Mouse (Mus musculus) lung, embryonic 16.5 days (tissue): ENCODE data around the gene Med4. TPM values are rescaled to one million over a fixed set of nuclear protein-coding genes. Genes with fewer than 3 reads are reported as not detected.

ENCODE experiments used
- ATAC-seq: fragments of 200-750 bp; cut with Nextera tagmentation; 2 replicates; pipeline ENCODE4 v1.8.0; 2017; ENCODE audit warnings: low read depth, mild to moderate bottlenecking, moderate library complexity
- H3K27ac ChIP-seq: fragments of 300-500 bp; sonication (generic); 2 replicates; pipeline ENCODE4 v1.5.1; 2014; ENCODE audit warnings: mild to moderate bottlenecking, control low read depth, low read length
- H3K27me3 ChIP-seq: fragments of 300-500 bp; sonication (generic); 2 replicates; pipeline ENCODE4 v1.6.1; 2014; ENCODE audit warnings: low read depth, low read length, mixed read lengths; ENCODE audit not compliant: control insufficient read depth, insufficient read depth
- H3K36me3 ChIP-seq: fragments of 300-500 bp; sonication (generic); 2 replicates; pipeline ENCODE4 v1.6.1; 2014; ENCODE audit warnings: low read length; ENCODE audit not compliant: control insufficient read depth, insufficient read depth
- H3K4me1 ChIP-seq: fragments of 300-500 bp; sonication (generic); replicated peaks from 2 replicates; pipeline ENCODE4 v1.6.1; 2014; ENCODE audit warnings: low read length, mixed read lengths; ENCODE audit not compliant: control insufficient read depth, insufficient read depth
- H3K4me2 ChIP-seq: fragments of 300-500 bp; sonication (generic); 2 replicates; pipeline ENCODE4 v1.6.1; 2014; ENCODE audit warnings: low read depth, low read length, control low read depth
- H3K4me3 ChIP-seq: fragments of 300-500 bp; sonication (generic); 2 replicates; pipeline ENCODE4 v1.5.1; 2014; ENCODE audit warnings: mild to moderate bottlenecking, low read length, control low read depth
- H3K9ac ChIP-seq: fragments of 300-500 bp; sonication (generic); 2 replicates; pipeline ENCODE4 v1.6.1; 2014; ENCODE audit warnings: low read length, control low read depth
- H3K9me3 ChIP-seq: fragments of 300-500 bp; sonication (generic); 2 replicates; pipeline ENCODE4 v1.6.1; 2016; ENCODE audit warnings: low read length; ENCODE audit not compliant: control insufficient read depth
- WGBS: fragments of 180-500 bp; shearing (Covaris S2); extraction: QIAGEN DNeasy Blood & Tissue Kit; methylation state at CpG from one replicate; pipeline ENCODE4 v1.1.7; 2014; 5-methylcytosine and 5-hydroxymethylcytosine counted together
- polyA plus RNA-seq: library from polyadenylated mRNA; unstranded; fragments of >200 nt; fragmentation: Nextera tagmentation; extraction: Ambion mirVana; gene quantifications from 2 replicates; pipeline ENCODE4 v1.2.1, GENCODE M21; 2015

Gene Med4
- polyA plus RNA-seq, 1 experiment from 2014 or later: 91.1 TPM

DNA sequence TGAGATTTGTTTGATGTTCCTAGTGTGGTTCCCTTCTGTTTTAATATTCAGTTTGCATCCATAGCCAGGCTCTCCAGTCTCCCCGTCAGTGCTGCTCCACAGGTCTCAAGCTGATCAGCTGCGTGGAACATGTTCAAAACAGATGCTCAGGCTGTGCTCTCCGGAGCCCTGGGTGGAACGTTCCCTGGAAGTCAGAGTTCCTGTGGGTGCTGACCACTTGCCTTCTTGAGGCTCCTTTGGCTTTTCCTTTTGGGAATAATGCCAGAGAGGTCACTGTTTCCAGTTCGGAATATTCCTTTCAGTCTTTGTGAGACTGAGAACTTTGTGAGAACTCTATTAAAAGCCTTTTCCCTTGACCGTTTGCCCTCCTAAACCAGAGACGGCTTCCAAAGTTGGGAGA, 34.3 kb upstream of the Med4 start:
- H3K4me3 ChIP-seq: no peak overlapping the region
- H3K27ac ChIP-seq: no peak overlapping the region
- WGBS: 54% methylated on average over 7 of the region's 7 CpGs
- ATAC-seq: no peak
- no peak overlapping the region for H3K4me2 ChIP-seq
- H3K9me3 ChIP-seq: no peaks in the 10 kb centered on the region
- H3K36me3 ChIP-seq: no peaks in the 10 kb centered on the region
- no peaks in the 10 kb centered on the region for H3K27me3 ChIP-seq
- H3K4me1 ChIP-seq: peaks cover 15% of the 10 kb centered on the region
- no peak overlapping the region for H3K9ac ChIP-seq

- H3K4me2 ChIP-seq: no peak overlapping the region
- WGBS: 81% methylated on average over 8 of the region's 8 CpGs
- no peak for ATAC-seq
- H3K27ac ChIP-seq: no peak overlapping the region
- H3K27me3 ChIP-seq: no peaks in the 10 kb centered on the region
- H3K36me3 ChIP-seq: no peaks in the 10 kb centered on the region
- H3K9ac ChIP-seq: no peak overlapping the region
- no peaks in the 10 kb centered on the region for H3K9me3 ChIP-seq
- H3K4me3 ChIP-seq: no peak overlapping the region
- H3K4me1 ChIP-seq: peaks cover 15% of the 10 kb centered on the region
Measured at GRCm38 (mm10) chr14:73476361-73476934, 33.4 kb upstream of the Med4 start.

GRCm38 (mm10) chr14:73477077-73477476, 32.7 kb upstream of the Med4 start:
- H3K4me2 ChIP-seq: no peak overlapping the region
- H3K36me3 ChIP-seq: no peaks in the 10 kb centered on the region
- H3K27ac ChIP-seq: no peak overlapping the region
- no peak for ATAC-seq
- no peaks in the 10 kb centered on the region for H3K9me3 ChIP-seq
- peaks cover 15% of the 10 kb centered on the region for H3K4me1 ChIP-seq
- no peak overlapping the region for H3K9ac ChIP-seq
- H3K4me3 ChIP-seq: no peak overlapping the region
- no peaks in the 10 kb centered on the region for H3K27me3 ChIP-seq
- 85% methylated on average over 10 of the region's 10 CpGs for WGBS

- no peaks in the 10 kb centered on the region for H3K27me3 ChIP-seq
- H3K36me3 ChIP-seq: no peaks in the 10 kb centered on the region
- no peak overlapping the region for H3K4me2 ChIP-seq
- H3K4me3 ChIP-seq: no peak overlapping the region
- peaks cover 15% of the 10 kb centered on the region for H3K4me1 ChIP-seq
- H3K9ac ChIP-seq: no peak overlapping the region
- H3K9me3 ChIP-seq: no peaks in the 10 kb centered on the region
- H3K27ac ChIP-seq: no peak overlapping the region
- ATAC-seq: no peak
- 62% methylated on average over 3 of the region's 3 CpGs for WGBS
Measured at GRCm38 (mm10) chr14:73478321-73478720, 31.5 kb upstream of the Med4 start.

DNA sequence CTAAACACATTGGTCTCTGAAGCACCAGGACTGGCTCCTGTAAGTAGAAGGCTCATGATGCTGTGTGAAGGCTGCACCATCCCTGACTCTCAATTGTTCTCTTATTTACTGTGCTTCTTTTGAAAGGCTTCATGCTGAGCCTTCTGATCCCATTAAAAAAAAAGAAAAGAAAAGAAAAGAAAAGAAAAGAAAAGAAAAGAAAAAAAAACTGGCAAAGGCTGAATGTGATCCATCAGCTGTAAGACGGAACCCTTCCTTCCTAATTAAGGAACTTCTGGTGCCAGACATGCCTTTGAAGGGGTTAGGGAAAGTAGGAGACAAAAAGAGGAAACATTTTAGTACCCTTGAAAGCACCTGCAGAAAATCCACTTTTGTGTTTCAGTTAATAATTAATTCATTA, 30.1 kb upstream of the Med4 start:
- no peak overlapping the region for H3K27ac ChIP-seq
- 48% methylated on average over 1 of the region's 1 CpGs for WGBS
- no peaks in the 10 kb centered on the region for H3K36me3 ChIP-seq
- no peak for ATAC-seq
- no peak overlapping the region for H3K4me2 ChIP-seq
- no peak overlapping the region for H3K9ac ChIP-seq
- no peaks in the 10 kb centered on the region for H3K27me3 ChIP-seq
- H3K4me1 ChIP-seq: peaks cover 7% of the 10 kb centered on the region; the same call in 1 of the 2 replicates
- no peak overlapping the region for H3K4me3 ChIP-seq
- H3K9me3 ChIP-seq: no peaks in the 10 kb centered on the region

GRCm38 (mm10) chr14:73483516-73484229, 26.2 kb upstream of the Med4 start:
- Histone ChIP-seq H3K4me1 (no peaks in the 10 kb centered on the region), H3K4me2 (no peak overlapping the region), H3K9ac (no peak overlapping the region), H3K9me3 (no peaks in the 10 kb centered on the region), H3K4me3 (no peak overlapping the region), H3K27me3 (no peaks in the 10 kb centered on the region), H3K36me3 (no peaks in the 10 kb centered on the region), H3K27ac (no peak overlapping the region)
- 72% methylated on average over 5 of the region's 5 CpGs for WGBS
- no peak for ATAC-seq

GRCm38 (mm10) chr14:73484366-73485110, 25.3 kb upstream of the Med4 start:
- WGBS: 72% methylated on average over 3 of the region's 3 CpGs
- no peaks in the 10 kb centered on the region for H3K36me3 ChIP-seq
- no peaks in the 10 kb centered on the region for H3K4me1 ChIP-seq
- H3K4me3 ChIP-seq: no peak overlapping the region
- H3K27ac ChIP-seq: no peak overlapping the region
- H3K9ac ChIP-seq: no peak overlapping the region
- ATAC-seq: no peak
- H3K9me3 ChIP-seq: no peaks in the 10 kb centered on the region
- H3K27me3 ChIP-seq: no peaks in the 10 kb centered on the region
- no peak overlapping the region for H3K4me2 ChIP-seq

- no peaks in the 10 kb centered on the region for H3K36me3 ChIP-seq
- no peak overlapping the region for H3K4me2 ChIP-seq
- no peaks in the 10 kb centered on the region for H3K4me1 ChIP-seq
- H3K27ac ChIP-seq: no peak overlapping the region
- no peaks in the 10 kb centered on the region for H3K27me3 ChIP-seq
- no peak for ATAC-seq
- no peak overlapping the region for H3K9ac ChIP-seq
- H3K9me3 ChIP-seq: no peaks in the 10 kb centered on the region
- 62% methylated on average over 5 of the region's 5 CpGs for WGBS
- no peak overlapping the region for H3K4me3 ChIP-seq
Measured at GRCm38 (mm10) chr14:73486641-73487040, 23.2 kb upstream of the Med4 start.

DNA sequence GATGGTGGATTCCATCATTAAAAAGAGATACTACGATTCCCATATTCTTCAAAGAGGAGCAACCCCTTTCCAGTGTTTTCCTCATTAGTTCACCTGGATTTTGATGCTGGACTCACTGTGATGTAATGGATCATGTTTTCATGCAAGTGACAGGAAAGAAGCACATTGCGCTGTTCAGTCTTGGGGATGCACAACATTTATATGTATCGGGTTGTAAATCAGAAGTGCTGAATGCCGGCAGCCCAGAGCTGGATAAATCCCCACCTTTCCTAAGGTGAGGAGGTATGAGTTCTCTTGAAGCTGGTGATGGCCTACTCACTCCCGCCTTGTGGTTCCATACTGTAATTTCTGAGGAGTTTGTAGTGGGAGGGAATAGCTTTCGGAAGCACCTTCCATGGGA, 16.5 kb upstream of the Med4 start:
- Histone ChIP-seq H3K9me3 (no peaks in the 10 kb centered on the region), H3K9ac (no peak overlapping the region), H3K36me3 (no peaks in the 10 kb centered on the region), H3K27ac (no peak overlapping the region), H3K4me2 (no peak overlapping the region), H3K4me3 (no peak overlapping the region), H3K4me1 (no peaks in the 10 kb centered on the region), H3K27me3 (no peaks in the 10 kb centered on the region)
- 92% methylated on average over 6 of the region's 6 CpGs for WGBS
- no peak for ATAC-seq
